Mouse (Mus musculus): ENCODE data around the gene Rce1. TPM values are rescaled to one million over a fixed set of nuclear protein-coding genes. Genes with fewer than 3 reads are reported as not detected.

The Rce1 gene
- polyA plus RNA-seq (2014; fragmentation: Nextera tagmentation; extraction: Ambion mirVana), result 48.5 and 52.1 TPM in 2 replicates

- Histone ChIP-seq H3K4me3 (replicated peaks; ENCODE audit: low read depth, low read length) (peak within 1 kb of the TSS; percentile 81), H3K9me3 (ENCODE audit: control insufficient read depth, low read length) (no peaks in the 10 kb centered on the region), H3K4me1 (ENCODE audit: control insufficient read depth, insufficient read depth, low read length) (peaks cover 13% of the 10 kb centered on the region), H3K9ac (replicated peaks; ENCODE audit: low read length) (peak within 1 kb of the TSS; percentile 85), H3K36me3 (ENCODE audit: control insufficient read depth, insufficient read depth, low read length) (peaks cover 37% of the 10 kb centered on the region), H3K27ac (replicated peaks; ENCODE audit: low read depth, low read length) (peak within 1 kb of the TSS; percentile 91), H3K27me3 (ENCODE audit: control insufficient read depth, insufficient read depth, low read length) (no peaks in the 10 kb centered on the region), H3K4me2 (ENCODE audit: low read length) (peak within 1 kb of the TSS; percentile 95)
- peak; percentile 97 for DNase-seq
- peak; percentile 91 for ATAC-seq (ENCODE audit: low FRiP score, low TSS enrichment)
- under 1% methylated on average over 64 of the region's 64 CpGs for WGBS
These were observed at the start of gene Rce1 for GRCm38 (mm10) chr19:4625179-4625828. TSS of gene Rce1 (minus strand) at chr19:4625641.

GRCm38 (mm10) chr19:4672401-4672800 is 47.0 kb upstream of the Rce1 start:
- WGBS, result 42% methylated on average over 6 of the region's 6 CpGs
- Histone ChIP-seq H3K4me3 (replicated peaks; ENCODE audit: low read depth, low read length) (no peak overlapping the region), H3K9me3 (ENCODE audit: control insufficient read depth, low read length) (no peaks in the 10 kb centered on the region), H3K27ac (replicated peaks; ENCODE audit: low read depth, low read length) (no peak overlapping the region), H3K4me2 (ENCODE audit: low read length) (no peak overlapping the region), H3K4me1 (ENCODE audit: control insufficient read depth, insufficient read depth, low read length) (no peaks in the 10 kb centered on the region), H3K36me3 (ENCODE audit: control insufficient read depth, insufficient read depth, low read length) (no peaks in the 10 kb centered on the region), H3K9ac (replicated peaks; ENCODE audit: low read length) (no peak overlapping the region), H3K27me3 (ENCODE audit: control insufficient read depth, insufficient read depth, low read length) (no peaks in the 10 kb centered on the region)
- no peak for ATAC-seq (ENCODE audit: low FRiP score, low TSS enrichment)
- no peak for DNase-seq

- no peaks in the 10 kb centered on the region for H3K9me3 ChIP-seq (ENCODE audit: control insufficient read depth, low read length)
- ATAC-seq (ENCODE audit: low FRiP score, low TSS enrichment) (no peak), DNase-seq (no peak)
- H3K27ac ChIP-seq (replicated peaks; ENCODE audit: low read depth, low read length), result no peak overlapping the region
- no peaks in the 10 kb centered on the region for H3K36me3 ChIP-seq (ENCODE audit: control insufficient read depth, insufficient read depth, low read length)
- H3K4me1 ChIP-seq (ENCODE audit: control insufficient read depth, insufficient read depth, low read length), result no peaks in the 10 kb centered on the region
- H3K4me3 ChIP-seq (replicated peaks; ENCODE audit: low read depth, low read length), result no peak overlapping the region
- 91% methylated on average over 4 of the region's 4 CpGs for WGBS
- H3K4me2 ChIP-seq (ENCODE audit: low read length), result no peak overlapping the region
- H3K9ac ChIP-seq (replicated peaks; ENCODE audit: low read length), result no peak overlapping the region
- H3K27me3 ChIP-seq (ENCODE audit: control insufficient read depth, insufficient read depth, low read length), result no peaks in the 10 kb centered on the region
These were observed 45.3 kb upstream of the Rce1 start for GRCm38 (mm10) chr19:4670776-4671175.

GRCm38 (mm10) chr19:4666815-4667214 is 41.4 kb upstream of the Rce1 start:
- DNase-seq (peak; percentile 6), ATAC-seq (ENCODE audit: low FRiP score, low TSS enrichment) (no peak)
- Histone ChIP-seq H3K36me3 (ENCODE audit: control insufficient read depth, insufficient read depth, low read length) (no peaks in the 10 kb centered on the region), H3K27ac (replicated peaks; ENCODE audit: low read depth, low read length) (no peak overlapping the region), H3K9ac (replicated peaks; ENCODE audit: low read length) (no peak overlapping the region), H3K4me1 (ENCODE audit: control insufficient read depth, insufficient read depth, low read length) (no peaks in the 10 kb centered on the region), H3K9me3 (ENCODE audit: control insufficient read depth, low read length) (no peaks in the 10 kb centered on the region), H3K4me2 (ENCODE audit: low read length) (no peak overlapping the region), H3K27me3 (ENCODE audit: control insufficient read depth, insufficient read depth, low read length) (no peaks in the 10 kb centered on the region), H3K4me3 (replicated peaks; ENCODE audit: low read depth, low read length) (no peak overlapping the region)

GRCm38 (mm10) chr19:4658156-4658555 is 32.7 kb upstream of the Rce1 start:
- Histone ChIP-seq H3K9ac (replicated peaks; ENCODE audit: low read length) (no peak overlapping the region), H3K4me1 (ENCODE audit: control insufficient read depth, insufficient read depth, low read length) (no peaks in the 10 kb centered on the region), H3K27ac (replicated peaks; ENCODE audit: low read depth, low read length) (no peak overlapping the region), H3K27me3 (ENCODE audit: control insufficient read depth, insufficient read depth, low read length) (no peaks in the 10 kb centered on the region), H3K4me2 (ENCODE audit: low read length) (no peak overlapping the region), H3K4me3 (replicated peaks; ENCODE audit: low read depth, low read length) (no peak overlapping the region), H3K36me3 (ENCODE audit: control insufficient read depth, insufficient read depth, low read length) (no peaks in the 10 kb centered on the region), H3K9me3 (ENCODE audit: control insufficient read depth, low read length) (no peaks in the 10 kb centered on the region)
- 93% methylated on average over 5 of the region's 5 CpGs for WGBS
- no peak for DNase-seq
- ATAC-seq (ENCODE audit: low FRiP score, low TSS enrichment), result no peak

GRCm38 (mm10) chr19:4646917-4647492 is 21.6 kb upstream of the Rce1 start:
- no peaks in the 10 kb centered on the region for H3K36me3 ChIP-seq (ENCODE audit: control insufficient read depth, insufficient read depth, low read length)
- DNase-seq (no peak), ATAC-seq (ENCODE audit: low FRiP score, low TSS enrichment) (no peak)
- no peak overlapping the region for H3K4me2 ChIP-seq (ENCODE audit: low read length)
- no peak overlapping the region for H3K4me3 ChIP-seq (replicated peaks; ENCODE audit: low read depth, low read length)
- H3K4me1 ChIP-seq (ENCODE audit: control insufficient read depth, insufficient read depth, low read length), result no peaks in the 10 kb centered on the region
- H3K9me3 ChIP-seq (ENCODE audit: control insufficient read depth, low read length), result no peaks in the 10 kb centered on the region
- H3K27ac ChIP-seq (replicated peaks; ENCODE audit: low read depth, low read length), result no peak overlapping the region
- 66% methylated on average over 11 of the region's 11 CpGs for WGBS
- no peak overlapping the region for H3K9ac ChIP-seq (replicated peaks; ENCODE audit: low read length)
- H3K27me3 ChIP-seq (ENCODE audit: control insufficient read depth, insufficient read depth, low read length), result no peaks in the 10 kb centered on the region

GRCm38 (mm10) chr19:4644271-4644670 is 18.8 kb upstream of the Rce1 start:
- H3K27ac ChIP-seq (replicated peaks; ENCODE audit: low read depth, low read length), result no peak overlapping the region
- DNase-seq, result peak; percentile 72
- H3K36me3 ChIP-seq (ENCODE audit: control insufficient read depth, insufficient read depth, low read length), result no peaks in the 10 kb centered on the region
- no peaks in the 10 kb centered on the region for H3K27me3 ChIP-seq (ENCODE audit: control insufficient read depth, insufficient read depth, low read length)
- H3K9me3 ChIP-seq (ENCODE audit: control insufficient read depth, low read length), result no peaks in the 10 kb centered on the region
- no peak overlapping the region for H3K4me2 ChIP-seq (ENCODE audit: low read length)
- no peaks in the 10 kb centered on the region for H3K4me1 ChIP-seq (ENCODE audit: control insufficient read depth, insufficient read depth, low read length)
- no peak overlapping the region for H3K9ac ChIP-seq (replicated peaks; ENCODE audit: low read length)
- WGBS, result 43% methylated on average over 10 of the region's 10 CpGs
- no peak for ATAC-seq (ENCODE audit: low FRiP score, low TSS enrichment)
- H3K4me3 ChIP-seq (replicated peaks; ENCODE audit: low read depth, low read length), result no peak overlapping the region

GRCm38 (mm10) chr19:4635986-4636385 is 10.5 kb upstream of the Rce1 start:
- H3K4me2 ChIP-seq (ENCODE audit: low read length), result no peak overlapping the region
- H3K9me3 ChIP-seq (ENCODE audit: control insufficient read depth, low read length), result no peaks in the 10 kb centered on the region
- WGBS, result 64% methylated on average over 4 of the region's 4 CpGs
- no peak for ATAC-seq (ENCODE audit: low FRiP score, low TSS enrichment)
- no peaks in the 10 kb centered on the region for H3K27me3 ChIP-seq (ENCODE audit: control insufficient read depth, insufficient read depth, low read length)
- H3K9ac ChIP-seq (replicated peaks; ENCODE audit: low read length), result no peak overlapping the region
- no peak overlapping the region for H3K4me3 ChIP-seq (replicated peaks; ENCODE audit: low read depth, low read length)
- no peaks in the 10 kb centered on the region for H3K4me1 ChIP-seq (ENCODE audit: control insufficient read depth, insufficient read depth, low read length)
- no peak overlapping the region for H3K27ac ChIP-seq (replicated peaks; ENCODE audit: low read depth, low read length)
- no peaks in the 10 kb centered on the region for H3K36me3 ChIP-seq (ENCODE audit: control insufficient read depth, insufficient read depth, low read length)
- DNase-seq, result no peak

- Histone ChIP-seq H3K36me3 (ENCODE audit: control insufficient read depth, insufficient read depth, low read length) (peaks cover 3% of the 10 kb centered on the region), H3K27ac (replicated peaks; ENCODE audit: low read depth, low read length) (peak overlapping the region; percentile 15; the same call in 1 of the 2 replicates), H3K27me3 (ENCODE audit: control insufficient read depth, insufficient read depth, low read length) (no peaks in the 10 kb centered on the region), H3K9ac (replicated peaks; ENCODE audit: low read length) (no peak overlapping the region), H3K4me1 (ENCODE audit: control insufficient read depth, insufficient read depth, low read length) (peaks cover 13% of the 10 kb centered on the region), H3K4me3 (replicated peaks; ENCODE audit: low read depth, low read length) (no peak overlapping the region), H3K9me3 (ENCODE audit: control insufficient read depth, low read length) (no peaks in the 10 kb centered on the region), H3K4me2 (ENCODE audit: low read length) (no peak overlapping the region)
- DNase-seq, result peak; percentile 90
- no peak for ATAC-seq (ENCODE audit: low FRiP score, low TSS enrichment)
- 0% methylated on average over 1 of the region's 1 CpGs for WGBS
These were observed 3.4 kb upstream of the Rce1 start for GRCm38 (mm10) chr19:4628819-4629218.
